Mouse (Mus musculus): ENCODE data around the gene Tango2. TPM values are rescaled to one million over a fixed set of nuclear protein-coding genes. Genes with fewer than 3 reads are reported as not detected.
A peak's percentile ranks its signal among the peaks of the same experiment; 100 is the strongest.

Gene Tango2
- polyA plus RNA-seq, 1 experiment from 2014 or later = 34.9 TPM

DNA sequence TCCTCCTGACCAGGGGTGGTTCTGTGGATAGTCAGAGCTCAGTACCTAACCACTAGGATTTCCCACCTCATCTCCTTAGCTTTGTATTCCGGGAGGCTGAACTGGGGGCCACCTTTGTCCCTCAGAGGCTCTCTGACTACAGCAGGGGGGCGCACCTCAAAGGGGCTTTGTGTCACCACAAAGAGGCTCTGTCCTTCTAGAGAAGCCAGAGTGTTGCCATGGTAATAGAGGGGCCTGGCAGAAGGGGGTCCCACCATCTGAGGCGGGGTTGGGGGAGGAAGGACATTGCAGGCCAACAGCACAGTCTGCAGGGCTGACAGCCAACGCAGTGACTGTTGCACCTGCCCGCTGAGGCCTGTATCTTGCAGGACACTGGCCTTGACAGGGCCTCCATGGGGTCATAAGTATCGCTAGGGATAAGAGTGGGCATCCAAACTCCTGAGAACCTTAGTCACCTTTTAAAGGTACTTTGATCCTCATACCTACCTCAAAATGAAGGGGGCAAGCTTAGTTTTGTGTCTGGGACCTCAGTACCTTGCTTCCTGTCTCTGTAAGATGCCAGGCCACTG, 32.7 kb upstream of the Tango2 start:
- Histone ChIP-seq H3K4me2 (no peak overlapping the region), H3K36me3 (no peaks in the 10 kb centered on the region), H3K27me3 (replicated peaks) (no peaks in the 10 kb centered on the region), H3K4me1 (peaks cover 27% of the 10 kb centered on the region), H3K4me3 (replicated peaks) (no peak overlapping the region), H3K27ac (no peak overlapping the region), H3K9ac (no peak overlapping the region), H3K9me3 (no peaks in the 10 kb centered on the region)
- no peak for ATAC-seq (ENCODE audit: insufficient read depth, low FRiP score, low read depth)
- WGBS = 50% methylated on average over 6 of the region's 6 CpGs

DNA sequence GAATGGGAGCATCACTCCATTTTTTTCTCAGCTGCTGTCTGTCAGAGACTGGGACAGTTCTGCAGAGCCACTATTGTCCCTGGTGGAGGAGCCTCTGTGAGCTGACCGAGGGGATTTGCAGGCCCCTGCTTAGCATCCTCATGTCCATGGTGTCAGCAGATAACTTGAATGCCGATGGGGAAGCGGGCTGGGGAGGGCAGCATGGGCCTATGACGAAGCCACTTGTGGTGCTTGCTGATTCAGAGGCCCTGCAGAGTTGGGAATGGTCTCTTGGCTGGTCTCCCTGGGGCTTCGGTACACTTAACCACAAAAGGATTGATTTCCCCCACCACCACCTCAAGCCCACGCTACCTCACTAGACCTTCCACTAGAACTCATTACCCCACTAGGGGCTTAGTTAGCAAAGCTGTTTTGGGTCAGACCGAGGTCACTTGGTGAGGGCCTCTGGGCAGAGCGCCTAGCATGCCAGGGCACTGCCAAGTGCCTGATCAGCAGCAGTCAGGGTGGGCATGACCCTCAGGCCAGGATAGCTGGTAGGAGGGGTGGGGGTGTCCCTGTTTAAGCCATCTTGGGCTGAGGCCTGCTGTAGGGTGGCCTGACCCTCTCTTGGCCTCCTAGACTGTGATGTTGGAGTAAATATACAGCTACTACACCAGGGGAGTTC, 31.6 kb upstream of the Tango2 start:
- Histone ChIP-seq H3K27me3 (replicated peaks) (no peaks in the 10 kb centered on the region), H3K27ac (no peak overlapping the region), H3K4me2 (no peak overlapping the region), H3K36me3 (no peaks in the 10 kb centered on the region), H3K9me3 (no peaks in the 10 kb centered on the region), H3K9ac (no peak overlapping the region), H3K4me1 (peaks cover 27% of the 10 kb centered on the region), H3K4me3 (replicated peaks) (no peak overlapping the region)
- ATAC-seq (ENCODE audit: insufficient read depth, low FRiP score, low read depth) = no peak
- 79% methylated on average over 8 of the region's 8 CpGs for WGBS

DNA sequence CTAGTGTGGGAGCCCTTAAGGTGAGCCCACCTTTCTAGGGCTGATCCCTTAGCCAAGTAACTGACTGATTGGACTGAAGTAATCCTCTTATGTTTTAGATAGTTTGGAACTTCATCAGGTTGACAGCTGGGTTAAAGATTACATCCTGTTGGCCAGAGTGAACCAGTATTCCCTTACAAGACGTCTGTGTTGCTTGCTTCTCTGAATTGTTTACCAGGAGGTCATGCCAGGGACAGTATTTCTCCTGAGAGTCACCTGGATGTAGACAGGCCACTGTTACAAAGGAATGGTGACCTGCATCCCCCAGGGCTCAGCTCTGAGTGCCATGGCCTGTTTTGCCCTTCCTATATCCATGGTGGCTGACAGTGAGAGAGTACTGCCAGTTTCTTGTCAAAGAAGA, 30.6 kb upstream of the Tango2 start:
- no peaks in the 10 kb centered on the region for H3K36me3 ChIP-seq
- ATAC-seq (ENCODE audit: insufficient read depth, low FRiP score, low read depth) = no peak
- WGBS = 33% methylated on average over 1 of the region's 1 CpGs
- H3K4me3 ChIP-seq (replicated peaks) = no peak overlapping the region
- H3K27ac ChIP-seq = no peak overlapping the region
- H3K27me3 ChIP-seq (replicated peaks) = no peaks in the 10 kb centered on the region
- peaks cover 22% of the 10 kb centered on the region for H3K4me1 ChIP-seq
- no peaks in the 10 kb centered on the region for H3K9me3 ChIP-seq
- H3K9ac ChIP-seq = no peak overlapping the region
- no peak overlapping the region for H3K4me2 ChIP-seq

DNA sequence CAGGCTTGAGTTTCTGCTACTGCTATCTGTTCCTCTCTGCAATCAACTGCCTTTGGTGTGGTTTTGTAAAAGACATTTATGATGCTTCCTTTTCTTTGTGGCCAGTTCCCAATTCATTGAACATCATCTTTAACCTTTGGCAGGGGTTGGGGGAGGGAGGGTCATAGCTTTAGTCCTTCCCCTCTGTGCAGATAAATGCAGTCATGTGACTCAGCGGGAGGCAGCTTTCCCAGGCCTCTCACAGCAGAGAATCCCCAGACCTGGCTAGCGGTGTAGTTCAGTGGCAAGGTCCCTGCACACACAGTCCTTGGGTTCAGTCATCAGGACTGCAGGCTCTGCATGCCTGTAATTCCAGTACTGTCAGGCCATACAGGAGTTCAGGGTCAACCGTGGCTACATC, 29.3 kb upstream of the Tango2 start:
- no peak overlapping the region for H3K4me3 ChIP-seq (replicated peaks)
- H3K4me2 ChIP-seq = no peak overlapping the region
- H3K36me3 ChIP-seq = no peaks in the 10 kb centered on the region
- H3K27me3 ChIP-seq (replicated peaks) = no peaks in the 10 kb centered on the region
- WGBS = 34% methylated on average over 3 of the region's 3 CpGs
- peak; percentile 53; the same call in 1 of the 2 replicates for ATAC-seq (ENCODE audit: insufficient read depth, low FRiP score, low read depth)
- H3K9me3 ChIP-seq = no peaks in the 10 kb centered on the region
- H3K4me1 ChIP-seq = peaks cover 20% of the 10 kb centered on the region
- no peak overlapping the region for H3K9ac ChIP-seq
- H3K27ac ChIP-seq = no peak overlapping the region

DNA sequence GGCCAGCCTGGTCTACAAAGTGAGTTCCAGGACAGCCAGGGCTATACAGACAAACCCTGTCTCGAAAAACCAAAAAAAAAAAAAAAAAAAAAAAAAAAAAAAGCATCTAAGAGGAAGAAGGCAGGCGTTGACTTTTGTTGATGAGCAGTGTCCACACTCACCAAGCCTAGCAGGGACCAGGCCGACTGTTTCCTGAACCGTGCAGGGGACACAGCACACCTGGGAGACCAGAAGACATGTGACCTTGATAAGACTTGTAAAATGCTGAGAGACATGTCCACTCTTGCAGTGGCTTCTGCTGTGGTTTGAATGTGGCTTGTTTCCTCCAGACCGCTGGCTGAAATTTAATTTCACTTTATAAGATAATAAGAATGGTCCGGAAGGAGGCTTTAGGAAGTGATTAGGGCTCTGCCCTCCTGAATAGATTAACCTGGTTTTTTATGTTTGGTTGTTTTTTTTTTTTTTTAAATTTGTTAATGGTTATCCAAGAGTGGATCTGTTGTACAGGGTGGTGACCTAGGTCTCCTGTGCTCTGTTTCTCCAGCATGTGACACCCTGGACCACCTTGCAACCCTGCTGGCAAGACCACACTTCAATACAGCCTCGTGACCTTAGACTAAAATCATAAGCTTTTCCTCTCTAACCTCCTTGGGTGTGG, 28.5 kb upstream of the Tango2 start:
- no peak overlapping the region for H3K4me3 ChIP-seq (replicated peaks)
- no peak overlapping the region for H3K4me2 ChIP-seq
- peaks cover 12% of the 10 kb centered on the region for H3K4me1 ChIP-seq
- no peaks in the 10 kb centered on the region for H3K27me3 ChIP-seq (replicated peaks)
- no peak overlapping the region for H3K9ac ChIP-seq
- H3K27ac ChIP-seq = no peak overlapping the region
- 63% methylated on average over 7 of the region's 7 CpGs for WGBS
- no peaks in the 10 kb centered on the region for H3K9me3 ChIP-seq
- ATAC-seq (ENCODE audit: insufficient read depth, low FRiP score, low read depth) = no peak
- H3K36me3 ChIP-seq = no peaks in the 10 kb centered on the region

DNA sequence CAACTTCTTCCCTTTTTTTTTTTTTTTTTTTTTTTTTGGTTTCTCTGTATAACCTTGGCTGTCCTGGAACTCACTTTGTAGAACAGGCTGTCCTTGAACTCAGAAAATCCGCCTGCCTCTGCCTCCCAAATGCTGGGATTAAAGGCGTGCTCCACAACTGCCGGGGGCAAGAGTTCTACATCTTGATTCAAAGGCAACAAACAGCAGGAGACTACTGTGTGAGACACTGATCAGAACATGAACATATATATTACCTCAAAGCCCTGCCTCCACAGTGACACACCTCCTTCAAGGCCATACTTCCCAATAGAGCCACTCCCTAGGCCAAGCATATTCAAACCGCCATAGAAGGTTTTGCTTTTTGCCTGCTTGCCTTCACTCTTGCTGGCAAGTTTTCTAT, 25.7 kb upstream of the Tango2 start:
- Histone ChIP-seq H3K27me3 (replicated peaks) (no peaks in the 10 kb centered on the region), H3K9ac (no peak overlapping the region), H3K36me3 (no peaks in the 10 kb centered on the region), H3K9me3 (no peaks in the 10 kb centered on the region), H3K4me2 (no peak overlapping the region), H3K4me1 (peaks cover 9% of the 10 kb centered on the region; the same call in 1 of the 2 replicates), H3K4me3 (replicated peaks) (no peak overlapping the region), H3K27ac (no peak overlapping the region)
- ATAC-seq (ENCODE audit: insufficient read depth, low FRiP score, low read depth) = no peak
- 92% methylated on average over 4 of the region's 4 CpGs for WGBS

DNA sequence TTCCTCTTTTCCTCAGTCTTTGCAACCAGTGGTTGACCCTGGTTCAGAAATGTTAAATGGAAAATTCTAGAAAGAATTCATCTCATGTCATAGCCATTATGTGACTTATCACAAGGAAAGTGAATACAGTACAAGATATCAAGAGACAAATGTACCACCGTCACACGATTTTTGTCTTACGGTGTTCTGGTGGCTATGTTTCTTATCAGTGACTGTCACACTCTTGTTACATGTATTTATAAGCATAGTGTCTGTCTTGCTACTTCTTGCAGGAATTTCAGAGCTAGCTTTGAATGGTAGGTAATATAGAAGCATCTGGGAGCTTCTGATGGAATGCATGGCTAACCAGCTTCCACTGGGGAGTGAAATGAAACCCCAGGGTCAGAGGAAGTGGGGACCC, 22.3 kb upstream of the Tango2 start:
- 83% methylated on average over 3 of the region's 3 CpGs for WGBS
- no peaks in the 10 kb centered on the region for H3K36me3 ChIP-seq
- no peak overlapping the region for H3K4me3 ChIP-seq (replicated peaks)
- no peak for ATAC-seq (ENCODE audit: insufficient read depth, low FRiP score, low read depth)
- H3K4me1 ChIP-seq = no peaks in the 10 kb centered on the region
- H3K9me3 ChIP-seq = no peaks in the 10 kb centered on the region
- H3K27ac ChIP-seq = no peak overlapping the region
- H3K27me3 ChIP-seq (replicated peaks) = no peaks in the 10 kb centered on the region
- no peak overlapping the region for H3K9ac ChIP-seq
- H3K4me2 ChIP-seq = no peak overlapping the region

DNA sequence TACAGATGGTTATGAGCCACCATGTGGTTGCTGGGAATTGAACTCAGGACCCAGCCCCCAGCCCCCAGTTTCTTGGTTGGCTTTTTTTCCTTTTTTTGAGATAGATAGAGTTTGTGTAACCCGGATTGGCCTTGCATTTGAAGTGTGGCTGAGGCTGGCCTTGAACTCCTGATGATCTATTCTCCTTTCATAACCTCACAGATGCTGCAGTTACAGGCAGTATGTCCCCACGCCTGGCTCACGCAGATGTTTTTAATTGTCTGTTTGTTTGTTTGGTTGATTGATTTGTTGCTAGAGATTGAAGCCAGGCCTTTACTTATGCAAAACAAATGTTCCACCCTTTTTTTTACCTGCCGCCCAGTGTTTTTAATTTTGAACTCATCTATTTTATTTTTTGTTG, 18.9 kb upstream of the Tango2 start:
- no peaks in the 10 kb centered on the region for H3K4me1 ChIP-seq
- H3K27ac ChIP-seq = no peak overlapping the region
- WGBS = 80% methylated on average over 4 of the region's 4 CpGs
- ATAC-seq (ENCODE audit: insufficient read depth, low FRiP score, low read depth) = no peak
- H3K27me3 ChIP-seq (replicated peaks) = no peaks in the 10 kb centered on the region
- no peaks in the 10 kb centered on the region for H3K36me3 ChIP-seq
- no peak overlapping the region for H3K4me3 ChIP-seq (replicated peaks)
- no peaks in the 10 kb centered on the region for H3K9me3 ChIP-seq
- no peak overlapping the region for H3K4me2 ChIP-seq
- H3K9ac ChIP-seq = no peak overlapping the region

DNA sequence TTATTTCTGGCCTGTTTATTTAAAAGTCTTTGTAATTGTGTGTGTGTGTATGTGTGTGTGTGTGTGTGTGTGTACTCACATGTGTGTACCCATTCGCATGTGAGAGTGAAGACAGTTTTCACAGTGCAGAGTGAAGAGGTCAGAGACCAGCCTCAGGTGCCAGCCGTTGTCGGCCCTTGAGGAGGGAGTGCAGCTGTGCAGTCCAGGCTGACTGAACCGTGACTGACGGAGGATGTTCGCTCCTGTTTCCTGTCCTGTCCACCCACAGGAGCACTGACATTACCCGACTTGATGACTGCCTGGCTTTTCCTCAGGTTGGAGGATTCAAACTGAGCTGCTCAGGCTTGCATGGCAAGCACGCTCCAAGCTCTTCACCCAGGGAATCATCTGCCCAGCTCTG, 15.0 kb upstream of the Tango2 start:
- H3K9ac ChIP-seq = no peak overlapping the region
- no peaks in the 10 kb centered on the region for H3K27me3 ChIP-seq (replicated peaks)
- no peaks in the 10 kb centered on the region for H3K9me3 ChIP-seq
- H3K27ac ChIP-seq = no peak overlapping the region
- no peak overlapping the region for H3K4me2 ChIP-seq
- H3K4me3 ChIP-seq (replicated peaks) = no peak overlapping the region
- H3K4me1 ChIP-seq = no peaks in the 10 kb centered on the region
- 79% methylated on average over 8 of the region's 8 CpGs for WGBS
- H3K36me3 ChIP-seq = no peaks in the 10 kb centered on the region
- no peak for ATAC-seq (ENCODE audit: insufficient read depth, low FRiP score, low read depth)

DNA sequence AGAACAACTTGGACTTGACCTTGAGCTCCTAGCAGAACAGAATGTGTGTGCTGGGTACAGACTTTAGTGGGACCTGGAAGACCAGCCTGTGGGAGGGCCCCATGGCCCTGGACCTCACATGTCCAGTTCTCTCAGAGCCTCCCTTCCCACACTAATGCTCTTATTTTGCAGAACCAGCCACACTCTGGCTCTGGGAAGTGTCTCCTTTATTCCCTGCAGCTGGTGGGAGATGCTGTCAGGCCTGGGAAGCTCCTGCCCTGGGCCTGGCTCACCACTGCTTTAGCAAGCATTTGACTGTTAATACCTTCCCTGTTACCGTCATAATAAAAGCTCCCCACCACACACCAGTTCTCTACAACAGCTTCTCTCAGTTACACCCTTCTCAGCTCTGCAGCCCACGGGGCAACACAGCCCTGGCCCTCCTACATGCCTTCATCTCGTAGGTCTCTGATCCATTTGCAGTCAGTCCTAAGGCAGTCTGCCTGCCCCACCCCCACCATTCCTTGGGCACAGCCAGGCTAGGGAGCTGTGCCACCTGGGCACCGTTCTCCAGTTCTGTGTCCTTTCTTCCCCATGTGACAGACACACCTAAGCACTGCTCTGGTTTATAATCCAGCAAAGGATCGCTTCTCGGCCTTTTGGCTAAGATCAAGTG, 12.4 kb upstream of the Tango2 start:
- H3K4me1 ChIP-seq = no peaks in the 10 kb centered on the region
- H3K4me2 ChIP-seq = no peak overlapping the region
- no peaks in the 10 kb centered on the region for H3K9me3 ChIP-seq
- peak; percentile 21; the same call in 1 of the 2 replicates for ATAC-seq (ENCODE audit: insufficient read depth, low FRiP score, low read depth)
- 0 out of 2 replicates have a peak overlapping the region, but pooled peaks have one; percentile 4 for H3K27ac ChIP-seq
- H3K4me3 ChIP-seq (replicated peaks) = no peak overlapping the region
- no peaks in the 10 kb centered on the region for H3K27me3 ChIP-seq (replicated peaks)
- H3K9ac ChIP-seq = no peak overlapping the region
- 66% methylated on average over 6 of the region's 6 CpGs for WGBS
- no peaks in the 10 kb centered on the region for H3K36me3 ChIP-seq

DNA sequence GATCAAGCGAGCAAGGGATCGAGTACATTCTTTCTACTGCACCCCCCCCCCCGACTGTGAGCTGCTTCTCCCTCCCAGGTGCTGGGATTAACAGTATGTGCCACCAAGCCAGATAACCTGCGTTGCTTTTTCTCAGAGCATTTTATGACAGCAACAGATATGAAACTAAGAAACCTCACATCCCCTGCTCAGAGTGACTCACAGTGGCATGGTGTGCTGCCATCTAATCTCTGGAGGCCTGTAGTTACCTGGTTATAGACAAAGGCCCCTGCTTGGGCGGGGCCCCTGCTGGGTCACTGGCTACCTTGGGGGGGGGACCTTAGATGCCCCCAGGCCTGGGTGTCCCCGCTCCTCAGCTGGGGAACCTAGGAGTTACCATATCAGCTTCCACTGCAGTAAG, 10.1 kb upstream of the Tango2 start:
- Histone ChIP-seq H3K36me3 (no peaks in the 10 kb centered on the region), H3K27ac (no peak overlapping the region), H3K4me2 (no peak overlapping the region), H3K4me3 (replicated peaks) (no peak overlapping the region), H3K4me1 (no peaks in the 10 kb centered on the region), H3K27me3 (replicated peaks) (no peaks in the 10 kb centered on the region), H3K9me3 (no peaks in the 10 kb centered on the region), H3K9ac (no peak overlapping the region)
- no peak for ATAC-seq (ENCODE audit: insufficient read depth, low FRiP score, low read depth)
- WGBS = 77% methylated on average over 6 of the region's 6 CpGs

DNA sequence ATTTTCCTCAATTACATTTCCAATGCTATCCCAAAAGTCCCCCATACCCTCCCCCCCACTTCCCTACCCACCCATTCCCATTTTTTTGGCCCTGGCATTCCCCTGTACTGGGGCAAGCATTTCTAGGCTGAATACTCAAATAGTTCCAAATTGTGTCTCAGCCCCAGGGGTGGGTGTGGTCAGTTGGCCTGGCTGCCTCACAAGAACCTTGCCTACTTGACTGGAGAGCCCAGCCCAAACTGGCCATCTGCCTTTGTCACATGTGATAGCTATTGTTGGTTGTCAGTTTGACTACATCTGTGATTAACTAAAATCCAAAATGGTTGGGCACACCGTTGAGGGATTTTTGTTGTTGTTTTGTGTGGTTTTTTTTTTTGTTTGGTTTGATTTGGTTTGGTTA, 9.1 kb upstream of the Tango2 start:
- Histone ChIP-seq H3K36me3 (no peaks in the 10 kb centered on the region), H3K4me1 (no peaks in the 10 kb centered on the region), H3K9me3 (no peaks in the 10 kb centered on the region), H3K27ac (no peak overlapping the region), H3K4me3 (replicated peaks) (no peak overlapping the region), H3K27me3 (replicated peaks) (no peaks in the 10 kb centered on the region), H3K9ac (no peak overlapping the region), H3K4me2 (no peak overlapping the region)
- ATAC-seq (ENCODE audit: insufficient read depth, low FRiP score, low read depth) = no peak
- WGBS = 86% methylated on average over 1 of the region's 1 CpGs

Data from stomach, embryonic 15.5 days (tissue).